Mouse (Mus musculus) bone marrow, adult 2 months (tissue): ENCODE measurements around the gene Sppl3.
A peak's percentile ranks its signal among the peaks of the same experiment; 100 is the strongest.

ENCODE experiments used
- CTCF ChIP-seq: fragments of 200-500 bp; IDR thresholded peaks from 2 replicates; pipeline ENCODE4 v1.5.1; 2011; ENCODE audit warnings: low read length, control low read depth; ENCODE audit not compliant: control insufficient read depth, insufficient read depth
- POLR2A ChIP-seq: fragments of 200-500 bp; IDR thresholded peaks from 2 replicates; pipeline ENCODE4 v1.6.1; 2011; ENCODE audit warnings: low read depth, mild to moderate bottlenecking, control low read depth, low read length, borderline replicate concordance; ENCODE audit not compliant: control insufficient read depth

GRCm38 (mm10) chr5:115076144-115076901 lies 65.4 kb downstream of the Sppl3 start:
- TF ChIP-seq CTCF (peak; percentile 64), POLR2A (no peak)
